11 mouse cellular contexts compared by ENCODE assay signal in the genomic region with DNA sequence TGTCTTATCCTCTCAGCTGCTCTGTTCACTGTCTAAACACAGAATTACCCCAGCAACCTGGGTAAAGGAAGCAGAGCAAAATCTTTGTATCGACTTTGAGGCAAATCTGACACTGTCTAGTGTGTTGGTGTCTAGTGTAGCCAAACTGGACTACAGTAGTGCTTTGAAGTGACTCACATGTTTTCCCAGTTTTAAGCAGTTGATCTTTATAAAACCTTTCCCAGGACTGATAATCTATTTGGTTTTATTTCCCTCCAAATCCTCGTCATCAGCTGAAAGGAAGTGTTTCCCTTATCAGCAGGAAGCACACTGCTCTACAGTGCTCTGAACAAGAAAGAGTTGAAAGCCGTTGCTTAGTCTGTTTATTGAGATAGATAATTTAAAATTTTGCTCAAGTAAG.
DNase-seq lines count a peak whose midpoint lies in the region; ATAC-seq and TF ChIP-seq lines count a peak whose summit lies in the region.
"Had no signal": no experiment of that assay in that cellular context is flagged by ENCODE, and none has a peak within 500 bp of the region (broad histone marks: within the 10 kb centered on the region; RNA-seq: fewer than 3 reads in every experiment).

No protein-coding gene starts in this region.

- H3K79me2 ChIP-seq in MEL (ENCODE audit: control insufficient read depth, insufficient read depth, low read length, poor library complexity) = no peaks in the 10 kb centered on the region

- no peak overlapping the region for H3K4me2 ChIP-seq in kidney, embryonic 16.5 days (replicated peaks; ENCODE audit: low read depth, low read length)
- H3K4me2 ChIP-seq in liver, embryonic 15.5 days = 0 out of 2 replicates have a peak overlapping the region, but pooled peaks have one; percentile 4
- H3K4me2 ChIP-seq: midbrain, embryonic 15.5 days had no signal

- no peaks in the 10 kb centered on the region for H3K27me3 ChIP-seq in kidney, embryonic 16.5 days (ENCODE audit: insufficient read depth, low read length)
- H3K27me3 ChIP-seq in MEL (ENCODE audit: control insufficient read depth in 1 of 2, insufficient read depth in 2 of 2, low read length in 2 of 2) = no peaks in the 10 kb centered on the region
- no peaks in the 10 kb centered on the region for H3K27me3 ChIP-seq in liver, embryonic 15.5 days
- H3K27me3 ChIP-seq: midbrain, embryonic 15.5 days; Patski had no signal

- no peak for TF ChIP-seq CTCF in MEL (IDR thresholded peaks at IDR 0.05 in 2 of 3, conservative IDR thresholded peaks at IDR 0.05 in 1 of 3; ENCODE audit: control insufficient read depth in 1 of 3, insufficient read depth in 1 of 3, low read depth in 2 of 3, low read length in 3 of 3, poor library complexity in 1 of 3, severe bottlenecking in 1 of 3)

- no peak for ATAC-seq in kidney, embryonic 16.5 days (ENCODE audit: low FRiP score, low TSS enrichment)
- peak; percentile 23; the same call in 1 of the 2 replicates for ATAC-seq in granulocyte monocyte progenitor cell, adult 5-6 weeks (replicated peaks; ENCODE audit: poor library complexity, severe bottlenecking)
- peak; percentile 78 for ATAC-seq in liver, embryonic 15.5 days (ENCODE audit: insufficient read depth)
- ATAC-seq: midbrain, embryonic 15.5 days; Patski had no signal

- H3K9me3 ChIP-seq in kidney, embryonic 16.5 days (ENCODE audit: low read length) = no peaks in the 10 kb centered on the region
- H3K9me3 ChIP-seq in MEL (replicated peaks; ENCODE audit: insufficient read depth, low read length) = no peaks in the 10 kb centered on the region
- H3K9me3 ChIP-seq in liver, embryonic 15.5 days (replicated peaks) = no peaks in the 10 kb centered on the region
- H3K9me3 ChIP-seq: midbrain, embryonic 15.5 days had no signal

- DNase-seq in kidney, postnatal 14 days = no peak
- DNase-seq in MEL (ENCODE audit: low read depth, low spot score) = peak; percentile 83
- no peak for DNase-seq in spleen, postnatal 14 days (ENCODE audit: low spot score in 2 of 2)
- no peak for DNase-seq in ovary, postnatal 10 days (ENCODE audit: low spot score)
- DNase-seq: adrenal gland, postnatal 36 days; cerebellum, adult 9-10 months had no signal

- peaks cover 3% of the 10 kb centered on the region for H3K4me1 ChIP-seq in kidney, embryonic 16.5 days (ENCODE audit: insufficient read depth, low read length)
- H3K4me1 ChIP-seq in MEL (ENCODE audit: control insufficient read depth in 1 of 2, insufficient read depth in 2 of 2, low read length in 2 of 2) = peaks cover 26 to 31% of the 10 kb centered on the region in 2 experiments
- H3K4me1 ChIP-seq in liver, embryonic 15.5 days (replicated peaks) = peaks cover 20% of the 10 kb centered on the region

- H3K4me3 ChIP-seq in kidney, embryonic 16.5 days (ENCODE audit: low read length) = no peak overlapping the region
- H3K4me3 ChIP-seq in MEL (ENCODE audit: control insufficient read depth in 1 of 2, insufficient read depth in 1 of 2, low read depth in 2 of 2, low read length in 2 of 2) = no peak overlapping the region
- H3K4me3 ChIP-seq in liver, embryonic 15.5 days (replicated peaks) = no peak overlapping the region
- H3K4me3 ChIP-seq: midbrain, embryonic 15.5 days had no signal

- H3K36me3 ChIP-seq in kidney, embryonic 16.5 days (ENCODE audit: insufficient read depth, low read length) = no peaks in the 10 kb centered on the region
- H3K36me3 ChIP-seq in MEL (ENCODE audit: control insufficient read depth in 1 of 2, insufficient read depth in 2 of 2, low read length in 2 of 2) = peaks cover 0 to 44% of the 10 kb centered on the region in 2 experiments; a peak in 2 of 4 replicates
- H3K36me3 ChIP-seq in liver, embryonic 15.5 days (replicated peaks) = no peaks in the 10 kb centered on the region
- H3K36me3 ChIP-seq: midbrain, embryonic 15.5 days had no signal

- peak overlapping the region; percentile 13; the same call in 1 of the 2 replicates for H3K27ac ChIP-seq in kidney, embryonic 16.5 days (ENCODE audit: low read length)
- peak overlapping the region; percentile 77 for H3K27ac ChIP-seq in MEL (ENCODE audit: control insufficient read depth, low read depth, low read length)
- peak overlapping the region; percentile 58 for H3K27ac ChIP-seq in liver, embryonic 15.5 days (replicated peaks)
- H3K27ac ChIP-seq: midbrain, embryonic 15.5 days had no signal

- no peak overlapping the region for H3K9ac ChIP-seq in kidney, embryonic 16.5 days (replicated peaks; ENCODE audit: low read length)
- no peak overlapping the region for H3K9ac ChIP-seq in MEL (ENCODE audit: control insufficient read depth, low read depth, low read length, poor library complexity, severe bottlenecking)
- H3K9ac ChIP-seq in liver, embryonic 15.5 days = no peak overlapping the region
- H3K9ac ChIP-seq: midbrain, embryonic 15.5 days had no signal

- TF ChIP-seq POLR2A in MEL (IDR thresholded peaks at IDR 0.05; ENCODE audit: control insufficient read depth in 1 of 2, insufficient read depth in 1 of 2, low read depth in 1 of 2, low read length in 2 of 2, poor library complexity in 1 of 2) = no peak

- no peak for TF ChIP-seq RAD21 in MEL (IDR thresholded peaks at IDR 0.05; ENCODE audit: low read depth, low read length)

- 53% methylated on average over 3 of the region's 3 CpGs for WGBS in kidney, embryonic 16.5 days
- WGBS in liver, embryonic 15.5 days (ENCODE audit: insufficient replicate concordance) = 10% methylated on average over 3 of the region's 3 CpGs

- TF ChIP-seq EP300 in MEL (IDR thresholded peaks at IDR 0.05; ENCODE audit: low read depth in 1 of 2, low read length in 2 of 2) = peak; percentile 100

TF ChIP-seq in MEL, 35 proteins besides CTCF, POLR2A, EP300 and RAD21:
- TF ChIP-seq MAX (IDR thresholded peaks at IDR 0.05; ENCODE audit: low read length) (peak; percentile 87), MYC (IDR thresholded peaks at IDR 0.05; ENCODE audit: low read depth, low read length) (0 out of 2 replicates have a peak, but pooled peaks have one; percentile 60), ZC3H11A (IDR thresholded peaks at IDR 0.05; ENCODE audit: low read depth, low read length) (no peak), ELF1 (IDR thresholded peaks at IDR 0.05; ENCODE audit: low read depth, low read length) (no peak), CHD2 (IDR thresholded peaks at IDR 0.05; ENCODE audit: low read length) (no peak), MAZ (IDR thresholded peaks at IDR 0.05; ENCODE audit: low read depth, low read length) (no peak), ZKSCAN1 (IDR thresholded peaks at IDR 0.05; ENCODE audit: low read depth, low read length) (no peak), HCFC1 (IDR thresholded peaks at IDR 0.05; ENCODE audit: low read depth, low read length) (peak; percentile 67), MAFK (IDR thresholded peaks at IDR 0.05; ENCODE audit: borderline replicate concordance, low read depth, low read length) (no peak), ETS1 (IDR thresholded peaks at IDR 0.05; ENCODE audit: low read depth, low read length) (peak; percentile 98), NELFE (IDR thresholded peaks at IDR 0.05; ENCODE audit: low read depth, low read length) (no peak), NRF1 (IDR thresholded peaks at IDR 0.05; ENCODE audit: insufficient read depth, low read depth, low read length, poor library complexity, severe bottlenecking) (no peak), USF1 (IDR thresholded peaks at IDR 0.05; ENCODE audit: low read depth, low read length) (no peak), E2F4 (IDR thresholded peaks at IDR 0.05; ENCODE audit: borderline replicate concordance, low read depth, low read length) (peak; percentile 51; the same call in 1 of the 2 replicates), JUND (IDR thresholded peaks at IDR 0.05; ENCODE audit: low read depth, low read length) (no peak), RCOR1 (IDR thresholded peaks at IDR 0.05; ENCODE audit: low read depth, low read length) (peak; percentile 96), KAT2A (conservative IDR thresholded peaks at IDR 0.05; ENCODE audit: low read depth, low read length) (no peak), TAL1 (IDR thresholded peaks at IDR 0.05; ENCODE audit: low read length) (peak; percentile 95), POLR2AphosphoS5 (IDR thresholded peaks at IDR 0.05; ENCODE audit: borderline replicate concordance, low read depth, low read length) (no peak), TCF12 (IDR thresholded peaks at IDR 0.05; ENCODE audit: low read depth, low read length) (peak; percentile 98), SMC3 (IDR thresholded peaks at IDR 0.05; ENCODE audit: low read depth, low read length) (no peak), UBTF (IDR thresholded peaks at IDR 0.05; ENCODE audit: borderline replicate concordance, insufficient read depth, low read depth, low read length) (no peak), MEF2A (IDR thresholded peaks at IDR 0.05; ENCODE audit: extremely low read depth, insufficient replicate concordance, low read depth, low read length, poor library complexity, severe bottlenecking) (no peak), MYB (IDR thresholded peaks at IDR 0.05; ENCODE audit: low read depth, low read length) (peak; percentile 97), TBP (IDR thresholded peaks at IDR 0.05; ENCODE audit: low read depth, low read length) (peak; percentile 36; the same call in 1 of the 2 replicates), SIN3A (IDR thresholded peaks at IDR 0.05; ENCODE audit: low read length) (peak; percentile 78), ZNF384 (IDR thresholded peaks at IDR 0.05; ENCODE audit: low read depth, low read length) (no peak), MXI1 (IDR thresholded peaks at IDR 0.05; ENCODE audit: low read depth, low read length) (peak; percentile 45; the same call in 1 of the 2 replicates), POLR2AphosphoS2 (IDR thresholded peaks at IDR 0.05; ENCODE audit: low read length) (no peak), CHD1 (IDR thresholded peaks at IDR 0.05; ENCODE audit: low read depth, low read length) (no peak), GATA1 (IDR thresholded peaks at IDR 0.05; ENCODE audit: low read depth, low read length) (peak; percentile 99), GABPA (IDR thresholded peaks at IDR 0.05; ENCODE audit: low read depth, low read length) (no peak), USF2 (IDR thresholded peaks at IDR 0.05; ENCODE audit: borderline replicate concordance in 1 of 2, insufficient read depth in 1 of 2, low read depth in 1 of 2, low read length in 2 of 2) (no peak), ZMIZ1 (IDR thresholded peaks at IDR 0.05; ENCODE audit: low read depth, low read length) (no peak), BHLHE40 (IDR thresholded peaks at IDR 0.05; ENCODE audit: borderline replicate concordance, low read depth, low read length) (peak; percentile 65)

Comparison
In these comparisons a context has a peak if more than half of its experiments do, and no peak if none do; other contexts are left out.
1. H3K27ac ChIP-seq: peak in every context shown above with its lines; median percentile 77 in MEL; 58 in liver, embryonic 15.5 days; 13 in kidney, embryonic 16.5 days.